Mouse (Mus musculus): ENCODE data around the gene Cln3. TPM values are rescaled to one million over a fixed set of nuclear protein-coding genes. Genes with fewer than 3 reads are reported as not detected.

The Cln3 gene
- 2.4 TPM for polyA plus RNA-seq (2014; fragmentation: Illumina TruSeq; extraction: RNeasy Lipid Tissue Mini Kit (QIAGEN cat#74804); ENCODE audit: low read depth, low replicate concordance)

DNA sequence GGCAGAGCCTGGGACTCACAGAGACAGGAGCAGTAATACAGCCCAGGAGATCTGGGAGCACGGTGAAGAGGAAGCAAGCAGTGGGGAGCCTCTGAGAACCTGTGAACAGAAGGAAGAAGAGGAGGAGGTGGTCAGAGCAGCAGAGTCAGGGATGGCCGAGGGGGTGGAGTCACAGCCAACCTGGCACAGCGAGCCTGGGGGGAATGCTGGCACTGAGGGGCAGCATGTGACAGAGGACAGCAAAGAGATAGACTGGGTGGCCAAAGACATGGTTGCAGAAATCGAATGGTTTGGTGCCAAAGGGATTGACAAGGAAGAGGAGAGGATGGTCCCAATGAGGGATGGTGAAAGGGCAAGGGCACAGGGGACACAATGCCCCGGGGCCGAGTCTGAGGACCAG is at the start of gene Cln3:
Gene Cln3 (minus strand): TSS at position 101 of the 400 bp plus-strand sequence.

DNA sequence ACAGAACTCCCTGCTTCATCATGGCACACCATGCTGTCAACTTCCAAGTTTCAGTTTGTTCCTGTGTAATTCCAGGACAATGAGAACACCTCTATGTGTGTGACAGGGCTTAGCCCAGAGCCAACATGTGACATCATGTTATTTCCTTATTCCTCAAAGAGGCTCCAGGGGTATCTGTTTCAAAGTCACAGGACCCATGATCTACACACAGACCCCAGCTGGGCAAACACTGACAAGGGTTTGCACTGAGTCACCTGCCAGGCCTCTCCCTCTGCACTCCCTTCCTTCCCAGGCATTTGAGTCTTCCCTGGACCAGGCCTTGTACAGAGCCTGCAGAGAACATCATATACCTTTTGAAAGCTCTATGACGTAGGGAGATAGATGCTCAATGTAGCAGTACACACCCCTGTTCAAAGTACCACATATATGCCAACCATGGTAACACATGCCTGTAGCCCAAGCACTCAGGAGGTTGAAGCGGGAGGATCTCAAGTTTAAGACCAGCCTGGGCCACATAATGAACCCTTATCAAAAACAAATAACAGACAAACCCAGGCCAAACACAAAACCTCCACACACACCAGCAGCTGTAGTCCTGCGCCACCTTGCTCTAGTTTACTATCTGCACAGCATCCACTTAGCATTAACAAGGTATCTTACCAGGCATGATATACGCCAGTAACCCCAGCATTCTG is 45.4 kb upstream of the Cln3 start, which contains the start of gene Nupr1:
Gene Nupr1 (minus strand): TSS at position 38 of the 695 bp plus-strand sequence.

DNA sequence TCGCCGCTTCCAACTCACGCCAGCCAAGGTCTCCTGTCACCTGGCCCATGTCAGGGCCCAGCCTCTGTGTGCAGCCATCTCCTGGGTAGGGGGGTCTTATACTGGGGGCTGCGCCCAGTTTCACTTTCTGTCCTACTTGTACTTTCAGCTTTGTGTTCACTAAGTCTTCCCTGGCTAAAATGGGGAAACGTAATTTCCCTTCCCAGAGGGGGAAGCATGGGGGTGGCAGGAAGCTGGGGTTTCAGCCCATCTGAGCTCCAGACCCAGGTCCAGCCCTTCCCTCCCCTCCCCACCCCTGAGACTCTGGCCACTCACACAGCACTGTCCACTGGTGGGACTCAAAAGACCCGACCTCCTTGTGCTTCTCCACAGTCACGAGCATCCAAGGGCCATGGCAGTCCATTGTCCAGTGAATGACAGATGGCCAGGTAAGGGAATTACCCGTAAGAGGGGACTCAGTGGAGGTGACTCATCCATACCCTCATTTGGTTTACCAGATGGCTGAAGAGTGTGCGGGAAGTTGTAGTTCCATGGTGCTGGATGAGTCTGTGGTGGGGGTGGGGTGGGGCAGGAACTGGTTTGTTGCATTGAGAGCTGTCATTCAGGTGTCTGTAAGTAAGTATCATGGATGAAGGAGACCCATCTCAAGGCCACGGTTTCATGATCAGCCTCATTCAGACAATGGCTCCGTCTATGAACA is 9.4 kb upstream of the Cln3 start, which contains the start of gene Il27:
Gene Il27 (minus strand): TSS at position 80 of the 700 bp plus-strand sequence.

DNA sequence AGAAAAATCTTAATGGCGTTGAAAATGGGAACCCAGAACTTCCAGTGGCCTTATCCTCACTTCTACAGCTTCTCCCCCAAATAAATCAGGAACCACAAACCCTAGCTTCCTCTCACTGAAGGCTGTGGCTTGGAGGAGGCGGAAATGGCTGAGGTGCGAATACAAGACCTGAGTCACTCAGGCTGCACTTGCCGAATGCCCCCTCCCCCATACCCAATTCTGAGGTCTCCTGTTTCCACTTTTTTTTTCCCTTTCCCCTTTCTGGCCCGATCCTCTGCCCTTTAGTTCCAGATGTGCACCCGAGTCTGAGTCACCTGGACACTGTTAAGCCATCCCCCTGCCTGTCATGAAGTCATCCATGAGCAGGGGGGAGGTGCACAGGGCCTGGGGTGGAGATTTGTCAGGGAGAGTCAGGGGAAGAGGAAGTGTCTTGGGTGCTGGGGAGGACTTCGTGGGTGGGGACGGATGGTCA is 1.1 kb downstream of the Cln3 start, which contains the start of gene Apobr:
Gene Apobr (plus strand): TSS at position 437 of the 472 bp plus-strand sequence.

DNA sequence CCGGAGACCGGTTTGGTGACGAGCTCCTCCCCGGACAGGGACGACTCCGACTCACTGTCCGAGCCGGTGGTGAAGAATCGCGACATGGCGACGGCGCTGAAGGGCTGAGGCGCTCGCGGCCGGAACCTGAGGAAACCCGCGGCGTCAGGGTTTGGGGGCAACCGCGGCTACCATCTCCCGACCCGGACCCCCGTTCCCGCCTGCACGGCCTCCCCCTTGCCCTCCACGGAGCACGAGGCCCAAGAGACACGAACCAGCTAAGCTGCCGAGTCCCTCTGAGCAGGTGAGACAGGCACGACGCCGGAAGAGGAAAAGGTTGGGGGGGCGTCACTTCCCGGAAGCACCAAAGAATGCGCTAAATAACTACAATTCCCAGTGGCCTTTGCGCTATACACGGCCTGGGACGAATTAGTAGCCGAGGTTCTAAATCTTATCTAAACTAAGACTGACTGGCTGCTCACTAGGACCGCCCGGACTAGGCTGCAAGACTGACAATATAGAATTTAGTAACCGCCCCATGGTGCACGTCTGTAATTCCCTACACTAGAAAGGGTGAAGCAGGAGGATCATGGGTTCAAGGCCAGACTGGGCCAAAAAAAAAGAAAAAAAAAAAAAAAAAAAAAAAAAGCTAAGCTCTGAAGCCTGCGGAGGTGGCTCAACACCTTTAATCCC is 19.4 kb downstream of the Cln3 start, which contains the start of gene Eif3c:
Gene Eif3c (minus strand): TSS at position 318 of the 672 bp plus-strand sequence.

Other genes starting within 250 kb of the Cln3 start
- gene Lat, start 216.2 kb downstream of the Cln3 start, polyA plus RNA-seq (2014; fragmentation: Illumina TruSeq; extraction: RNeasy Lipid Tissue Mini Kit (QIAGEN cat#74804); ENCODE audit: low read depth, low replicate concordance): not detected
- gene Spns1, start 208.4 kb downstream of the Cln3 start, polyA plus RNA-seq (2014; fragmentation: Illumina TruSeq; extraction: RNeasy Lipid Tissue Mini Kit (QIAGEN cat#74804); ENCODE audit: low read depth, low replicate concordance): 2.4 TPM
- 7.6 TPM for gene Nfatc2ip, start 189.1 kb downstream of the Cln3 start, polyA plus RNA-seq (2014; fragmentation: Illumina TruSeq; extraction: RNeasy Lipid Tissue Mini Kit (QIAGEN cat#74804); ENCODE audit: low read depth, low replicate concordance)
- not detected for gene Cd19, start 170.9 kb downstream of the Cln3 start, polyA plus RNA-seq (2014; fragmentation: Illumina TruSeq; extraction: RNeasy Lipid Tissue Mini Kit (QIAGEN cat#74804); ENCODE audit: low read depth, low replicate concordance)
- gene Rabep2, start 157.1 kb downstream of the Cln3 start, polyA plus RNA-seq (2014; fragmentation: Illumina TruSeq; extraction: RNeasy Lipid Tissue Mini Kit (QIAGEN cat#74804); ENCODE audit: low read depth, low replicate concordance): 0.47 TPM
- 5.9 TPM for gene Atp2a1, start 122.7 kb downstream of the Cln3 start, polyA plus RNA-seq (2014; fragmentation: Illumina TruSeq; extraction: RNeasy Lipid Tissue Mini Kit (QIAGEN cat#74804); ENCODE audit: low read depth, low replicate concordance)
- 1.3 TPM for gene Sh2b1, start 110.4 kb downstream of the Cln3 start, polyA plus RNA-seq (2014; fragmentation: Illumina TruSeq; extraction: RNeasy Lipid Tissue Mini Kit (QIAGEN cat#74804); ENCODE audit: low read depth, low replicate concordance)
- gene Tufm, start 98.5 kb downstream of the Cln3 start, polyA plus RNA-seq (2014; fragmentation: Illumina TruSeq; extraction: RNeasy Lipid Tissue Mini Kit (QIAGEN cat#74804); ENCODE audit: low read depth, low replicate concordance): 8.8 TPM
- gene Atxn2l, start 82.4 kb downstream of the Cln3 start, polyA plus RNA-seq (2014; fragmentation: Illumina TruSeq; extraction: RNeasy Lipid Tissue Mini Kit (QIAGEN cat#74804); ENCODE audit: low read depth, low replicate concordance): 23.1 TPM
- gene Eif3c, start 19.4 kb downstream of the Cln3 start, polyA plus RNA-seq (2014; fragmentation: Illumina TruSeq; extraction: RNeasy Lipid Tissue Mini Kit (QIAGEN cat#74804); ENCODE audit: low read depth, low replicate concordance): 249 TPM
- 0.47 TPM for gene Apobr, start 875 bp downstream of the Cln3 start, polyA plus RNA-seq (2014; fragmentation: Illumina TruSeq; extraction: RNeasy Lipid Tissue Mini Kit (QIAGEN cat#74804); ENCODE audit: low read depth, low replicate concordance)
- gene Il27, start 9.1 kb upstream of the Cln3 start, polyA plus RNA-seq (2014; fragmentation: Illumina TruSeq; extraction: RNeasy Lipid Tissue Mini Kit (QIAGEN cat#74804); ENCODE audit: low read depth, low replicate concordance): not detected
- gene Nupr1, start 45.0 kb upstream of the Cln3 start, polyA plus RNA-seq (2014; fragmentation: Illumina TruSeq; extraction: RNeasy Lipid Tissue Mini Kit (QIAGEN cat#74804); ENCODE audit: low read depth, low replicate concordance): 4.6 TPM
- 1.6 TPM for gene Sgf29, start 63.5 kb upstream of the Cln3 start, polyA plus RNA-seq (2014; fragmentation: Illumina TruSeq; extraction: RNeasy Lipid Tissue Mini Kit (QIAGEN cat#74804); ENCODE audit: low read depth, low replicate concordance)
- 105 TPM for gene Sult1a1, start 90.6 kb upstream of the Cln3 start, polyA plus RNA-seq (2014; fragmentation: Illumina TruSeq; extraction: RNeasy Lipid Tissue Mini Kit (QIAGEN cat#74804); ENCODE audit: low read depth, low replicate concordance)
- 0.12 TPM for gene Bola2, start 109.6 kb upstream of the Cln3 start, polyA plus RNA-seq (2014; fragmentation: Illumina TruSeq; extraction: RNeasy Lipid Tissue Mini Kit (QIAGEN cat#74804); ENCODE audit: low read depth, low replicate concordance)
- gene Slx1b, start 110.0 kb upstream of the Cln3 start, polyA plus RNA-seq (2014; fragmentation: Illumina TruSeq; extraction: RNeasy Lipid Tissue Mini Kit (QIAGEN cat#74804); ENCODE audit: low read depth, low replicate concordance): 1.3 TPM
- gene Coro1a, start 122.0 kb upstream of the Cln3 start, polyA plus RNA-seq (2014; fragmentation: Illumina TruSeq; extraction: RNeasy Lipid Tissue Mini Kit (QIAGEN cat#74804); ENCODE audit: low read depth, low replicate concordance): 3.2 TPM
- 30.8 TPM for gene Mapk3, start 173.8 kb upstream of the Cln3 start, polyA plus RNA-seq (2014; fragmentation: Illumina TruSeq; extraction: RNeasy Lipid Tissue Mini Kit (QIAGEN cat#74804); ENCODE audit: low read depth, low replicate concordance)
- not detected for gene Gdpd3, start 180.5 kb upstream of the Cln3 start, polyA plus RNA-seq (2014; fragmentation: Illumina TruSeq; extraction: RNeasy Lipid Tissue Mini Kit (QIAGEN cat#74804); ENCODE audit: low read depth, low replicate concordance)
- gene Ypel3, start 191.1 kb upstream of the Cln3 start, polyA plus RNA-seq (2014; fragmentation: Illumina TruSeq; extraction: RNeasy Lipid Tissue Mini Kit (QIAGEN cat#74804); ENCODE audit: low read depth, low replicate concordance): 12.0 TPM
- gene Tbx6, start 195.7 kb upstream of the Cln3 start, polyA plus RNA-seq (2014; fragmentation: Illumina TruSeq; extraction: RNeasy Lipid Tissue Mini Kit (QIAGEN cat#74804); ENCODE audit: low read depth, low replicate concordance): not detected
- gene Ppp4c, start 206.7 kb upstream of the Cln3 start, polyA plus RNA-seq (2014; fragmentation: Illumina TruSeq; extraction: RNeasy Lipid Tissue Mini Kit (QIAGEN cat#74804); ENCODE audit: low read depth, low replicate concordance): 28.4 TPM
- gene Fam57b, start 211.9 kb upstream of the Cln3 start, polyA plus RNA-seq (2014; fragmentation: Illumina TruSeq; extraction: RNeasy Lipid Tissue Mini Kit (QIAGEN cat#74804); ENCODE audit: low read depth, low replicate concordance): not detected
- gene 4930451I11Rik, start 245.8 kb upstream of the Cln3 start, polyA plus RNA-seq (2014; fragmentation: Illumina TruSeq; extraction: RNeasy Lipid Tissue Mini Kit (QIAGEN cat#74804); ENCODE audit: low read depth, low replicate concordance): not detected

All from adrenal gland, adult 10 weeks (tissue).